Mouse (Mus musculus) cortical plate, adult 2 months (tissue): ENCODE data around the gene 4833423E24Rik.

ENCODE experiments used
- CTCF ChIP-seq: fragments of 200-500 bp; IDR thresholded peaks from 2 replicates; pipeline ENCODE4 v1.5.1; 2011; ENCODE audit warnings: mild to moderate bottlenecking, control low read depth, low read length; ENCODE audit not compliant: insufficient read depth; ENCODE audit errors: extremely low read depth
- POLR2A ChIP-seq: fragments of 200-500 bp; IDR thresholded peaks from 2 replicates; pipeline ENCODE4 v1.6.1; 2011; ENCODE audit warnings: mild to moderate bottlenecking, low read length, control low read depth; ENCODE audit not compliant: insufficient read depth; ENCODE audit errors: extremely low read depth

DNA sequence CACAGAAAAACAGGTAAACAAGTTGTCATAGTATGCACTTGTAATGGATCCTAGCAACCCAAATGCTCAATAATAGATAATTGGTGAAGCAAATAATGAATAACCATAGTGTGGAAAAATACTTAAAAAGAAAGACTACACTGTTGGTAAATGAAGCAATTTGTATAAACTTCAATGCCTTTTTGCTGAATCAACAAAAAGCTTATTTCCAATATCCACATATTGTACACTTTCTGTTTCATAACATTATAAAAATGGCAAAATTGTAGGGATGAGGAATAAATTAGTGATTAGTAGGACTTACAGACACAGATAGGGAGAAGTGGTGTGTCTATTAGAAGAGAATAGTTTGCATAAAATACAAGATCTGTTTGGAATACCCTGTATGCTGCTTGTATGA is 76.3 kb downstream of the 4833423E24Rik start:
- TF ChIP-seq CTCF (no peak), POLR2A (no peak)
